Mouse (Mus musculus): ENCODE measurements around the gene Tspan11.
A peak's percentile ranks its signal among the peaks of the same experiment; 100 is the strongest.

Tspan11 gene

DNA sequence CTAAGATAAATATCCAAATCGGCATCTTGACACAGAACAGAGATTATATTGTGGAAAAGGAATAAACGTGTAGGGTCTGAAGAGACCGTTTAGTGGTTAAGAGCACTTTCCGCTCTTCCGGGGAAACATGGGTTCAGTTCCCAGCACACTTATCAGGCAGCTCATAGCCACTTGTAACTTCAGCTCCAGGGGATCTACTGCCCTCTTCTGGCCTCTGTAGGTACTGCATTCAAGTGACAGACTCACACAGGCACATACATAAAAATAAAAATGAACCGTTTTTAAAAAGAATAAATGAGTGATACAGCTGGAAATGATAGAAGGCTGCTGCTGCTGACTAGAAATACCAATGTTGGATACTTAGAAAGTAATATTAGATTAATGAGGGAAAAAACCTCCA lies 7.9 kb upstream of the Tspan11 start:
- DNase-seq: no peak

DNA sequence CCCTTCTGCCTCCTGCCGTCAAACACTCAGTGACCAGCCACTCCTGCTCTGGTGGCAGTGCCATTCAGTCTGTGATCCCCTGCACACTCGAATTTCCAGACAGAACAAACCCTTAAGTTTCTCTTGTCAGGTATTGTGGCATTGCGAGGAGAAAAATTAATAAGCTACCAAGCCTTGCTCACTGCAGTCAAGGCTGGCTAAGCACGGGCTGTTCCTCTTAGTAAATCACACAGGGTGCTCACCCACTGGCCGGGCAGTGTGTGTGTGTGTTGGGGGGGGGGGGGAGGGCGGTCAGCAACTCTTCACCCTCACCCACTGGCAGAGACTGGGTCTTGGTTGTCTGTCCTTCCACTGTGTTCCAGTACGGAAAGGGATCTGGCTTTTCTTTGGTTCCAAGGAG lies 473 bp upstream of the Tspan11 start:
- no peak for DNase-seq

DNA sequence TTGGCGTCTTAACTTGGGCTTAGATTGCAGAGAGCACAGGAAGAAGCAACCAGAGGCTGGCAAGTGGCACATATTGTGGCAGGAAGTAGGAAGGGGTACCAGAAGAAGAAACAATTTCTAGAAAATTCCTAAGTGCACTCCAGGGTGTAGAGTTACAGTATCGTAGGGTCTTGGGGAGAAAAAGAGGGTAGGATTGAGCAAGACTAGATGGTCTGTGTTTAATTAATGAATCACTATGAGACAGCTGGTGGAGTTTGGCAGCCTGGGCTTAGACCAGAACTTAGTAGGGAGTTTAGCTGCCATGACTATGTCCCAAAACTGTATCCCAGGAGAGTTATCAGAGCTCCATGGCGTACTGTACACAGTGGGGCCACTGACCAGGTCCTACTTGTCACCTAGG lies 1.2 kb downstream of the Tspan11 start:
- DNase-seq: no peak

DNA sequence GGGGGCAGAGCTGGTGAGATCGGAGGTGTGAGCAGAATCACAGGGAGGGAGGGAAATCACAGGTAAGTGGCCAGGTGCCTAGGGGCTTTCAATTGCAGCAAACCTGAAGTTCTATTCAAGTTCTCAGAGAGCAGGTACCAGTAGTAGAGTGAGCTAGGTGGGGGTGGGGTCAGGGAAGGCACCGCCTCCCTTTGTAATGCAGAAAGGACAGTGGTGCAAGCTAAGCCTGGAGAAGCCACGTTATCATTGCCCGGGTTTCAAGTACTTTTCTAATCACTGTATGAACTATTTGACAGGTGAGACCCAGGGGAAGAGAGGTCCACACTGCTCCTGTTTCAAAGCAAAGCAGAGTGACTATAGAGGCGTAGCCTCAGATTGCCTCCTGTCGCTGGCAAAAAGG lies 6.2 kb downstream of the Tspan11 start:
- no peak for DNase-seq

DNA sequence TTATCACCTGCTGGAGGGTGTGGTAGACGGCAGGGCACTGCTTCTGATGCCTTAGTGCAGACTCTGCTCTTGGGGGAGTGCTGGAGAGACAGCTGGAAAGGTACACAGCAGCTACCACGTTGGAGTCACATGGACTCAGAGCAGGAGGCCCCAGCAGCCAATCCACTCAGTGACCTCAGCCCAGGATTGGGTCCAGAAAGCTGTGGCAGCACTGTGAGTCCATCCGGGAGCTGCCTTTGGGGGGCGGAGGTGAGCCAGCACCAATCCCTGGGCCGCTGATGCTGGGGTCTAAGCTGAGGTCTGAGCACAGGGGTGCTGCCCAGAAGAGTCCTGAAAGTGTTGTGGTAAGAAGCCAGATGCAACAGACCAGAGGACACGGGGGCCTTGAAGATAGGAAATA lies 7.6 kb downstream of the Tspan11 start:
- DNase-seq: no peak

DNA sequence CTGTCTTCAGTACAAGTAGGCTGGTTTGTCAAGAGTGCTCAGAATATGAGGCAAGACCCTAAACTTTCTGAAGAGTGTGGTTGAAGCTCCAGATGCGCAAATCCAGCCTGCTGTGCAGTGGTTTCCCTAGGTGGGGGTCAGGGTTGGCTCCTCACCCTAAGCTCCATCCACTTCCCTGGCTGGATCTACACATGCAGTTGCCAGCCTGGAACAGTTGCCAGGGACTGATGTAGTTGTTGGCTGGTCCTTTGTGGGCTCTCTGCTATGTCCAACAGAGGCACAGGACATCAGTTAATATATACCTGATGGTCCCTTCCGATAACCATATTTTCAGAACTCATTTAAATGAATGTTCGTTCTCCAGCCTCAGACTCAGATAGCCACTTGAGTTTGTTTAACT lies 9.0 kb downstream of the Tspan11 start:
- DNase-seq: no peak

DNA sequence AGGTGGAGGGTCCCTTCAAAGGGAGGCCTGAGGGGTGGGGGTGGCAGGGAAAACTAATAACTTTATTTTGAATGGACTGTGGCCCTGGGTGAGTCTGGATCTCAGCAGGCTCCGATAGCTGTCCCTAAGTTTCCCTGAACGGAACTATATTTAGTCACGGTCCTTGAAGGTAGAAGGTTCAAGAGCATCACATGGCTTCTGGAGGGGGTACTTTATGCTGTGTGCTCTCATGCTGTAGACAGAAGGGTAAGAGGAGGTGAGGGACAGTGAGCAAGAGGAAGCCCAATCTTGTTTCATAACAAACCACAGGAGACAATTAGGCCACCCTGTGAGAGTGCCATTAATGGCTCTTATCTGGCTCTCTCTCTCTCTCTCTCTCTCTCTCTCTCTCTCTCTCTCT lies 10.0 kb downstream of the Tspan11 start:
- no peak for DNase-seq

DNA sequence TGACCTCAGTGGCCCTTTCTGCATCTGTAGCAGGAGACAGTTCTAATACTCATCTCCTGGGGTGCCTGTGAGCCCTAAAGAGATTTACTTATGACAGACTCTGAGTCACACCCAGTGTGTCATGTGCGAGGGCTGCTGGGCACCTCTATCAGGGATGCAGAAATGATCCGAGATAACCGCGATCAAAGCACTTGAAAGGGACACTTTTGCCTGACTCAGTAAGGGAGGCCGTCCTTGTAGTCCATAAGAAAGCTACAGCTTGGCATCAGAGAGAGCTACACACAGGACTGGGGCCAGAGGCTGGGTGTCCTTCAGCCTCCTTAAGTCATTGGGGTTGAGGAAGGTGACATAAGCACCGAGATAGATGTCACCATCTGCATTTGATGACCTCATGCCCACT lies 12.7 kb downstream of the Tspan11 start:
- DNase-seq: no peak

DNA sequence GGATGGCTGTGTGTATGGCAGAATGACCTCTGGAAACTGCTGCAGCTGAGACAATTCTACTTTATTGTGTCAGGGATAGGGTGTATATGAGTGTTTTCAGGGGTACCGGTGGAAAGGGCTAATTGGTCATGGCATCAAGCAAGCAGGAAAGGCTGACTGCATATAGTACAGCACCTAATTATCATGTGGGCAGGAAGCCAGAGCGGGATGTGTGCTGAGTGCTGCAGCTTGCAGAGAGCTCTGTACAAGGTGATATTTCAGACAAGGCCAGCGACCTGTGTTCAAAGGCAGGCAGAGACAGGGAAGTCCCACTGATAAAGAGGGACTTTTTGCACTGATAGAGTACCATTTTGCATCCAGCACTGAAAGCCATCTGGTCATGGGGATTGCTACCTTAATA lies 13.9 kb downstream of the Tspan11 start:
- DNase-seq: no peak

DNA sequence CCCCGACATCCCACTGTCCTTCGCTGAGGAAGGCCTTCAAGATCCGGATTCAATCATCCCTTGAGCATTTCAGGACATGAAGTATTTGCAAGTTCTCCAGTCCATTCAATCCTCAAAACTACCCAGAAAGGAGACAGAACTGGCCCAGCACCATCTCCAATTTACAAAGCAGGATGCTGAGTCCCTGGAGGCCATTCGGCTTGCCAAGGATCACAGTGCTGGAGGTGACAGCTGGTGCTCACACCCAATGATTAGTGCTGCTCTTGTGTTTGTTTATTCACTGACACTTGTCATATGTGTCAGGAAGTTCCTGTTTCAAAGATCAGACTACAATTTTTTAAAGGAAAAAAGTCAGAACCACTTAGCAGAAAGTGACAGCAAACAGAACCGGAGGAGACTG lies 14.3 kb downstream of the Tspan11 start:
- DNase-seq: no peak

DNA sequence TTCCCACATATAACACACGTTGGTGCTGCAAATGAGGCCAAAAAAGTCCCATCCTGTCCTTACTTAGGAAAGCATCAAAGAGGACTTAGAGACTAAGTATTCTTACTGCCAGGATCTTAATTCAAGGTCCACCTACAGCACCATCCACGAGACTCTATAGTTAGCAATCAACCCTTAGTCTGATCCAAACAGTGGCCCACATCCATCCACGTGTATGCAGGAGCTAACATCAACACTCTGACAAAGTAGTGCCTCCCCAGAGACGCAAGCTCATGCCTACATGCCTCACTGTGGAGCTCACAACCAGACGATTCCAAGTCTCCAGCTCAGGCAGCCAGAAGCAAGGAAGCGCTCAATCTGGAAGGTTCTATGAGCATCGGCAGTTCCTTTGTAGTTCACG lies 15.2 kb downstream of the Tspan11 start:
- no peak for DNase-seq

DNA sequence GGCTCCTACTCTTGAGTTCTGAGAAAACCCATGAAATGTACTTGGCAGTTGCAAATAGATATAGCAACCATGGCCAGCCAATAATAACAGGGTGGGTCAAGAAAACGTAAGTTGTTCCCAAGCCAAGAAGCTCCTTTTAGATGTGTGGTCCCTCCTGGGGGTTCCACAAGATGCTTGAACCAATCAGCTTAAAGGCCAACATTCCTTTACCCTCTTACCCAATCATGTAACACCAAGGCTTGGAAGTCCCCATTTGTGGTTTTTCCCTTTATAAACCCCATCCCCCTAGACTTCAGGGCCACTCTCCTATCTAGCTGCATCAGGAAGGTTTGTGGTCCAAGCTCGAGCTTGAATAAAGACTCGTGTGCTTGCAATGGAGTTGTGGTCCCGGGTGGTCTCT lies 23.2 kb downstream of the Tspan11 start:
- DNase-seq: no peak

DNA sequence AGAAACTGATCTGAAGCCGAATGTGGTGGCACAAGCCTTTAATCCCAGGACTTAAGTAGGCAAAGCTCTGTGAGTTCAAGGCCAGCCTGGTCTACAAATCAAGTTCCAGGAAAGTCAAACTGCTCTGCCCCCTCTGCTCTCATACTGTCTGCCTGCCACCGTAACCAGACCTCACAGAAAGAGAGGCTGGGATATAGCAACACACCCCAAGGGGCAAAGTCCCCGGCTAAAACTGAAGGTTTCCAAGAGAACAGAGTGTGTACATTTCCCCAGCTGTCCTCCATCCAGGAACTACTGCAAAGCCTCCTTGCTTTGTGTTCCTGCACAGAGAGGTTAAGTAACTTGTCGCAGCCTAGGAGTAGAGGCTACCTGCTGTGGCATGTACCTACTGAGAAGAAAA lies 24.3 kb downstream of the Tspan11 start:
- no peak for DNase-seq

DNA sequence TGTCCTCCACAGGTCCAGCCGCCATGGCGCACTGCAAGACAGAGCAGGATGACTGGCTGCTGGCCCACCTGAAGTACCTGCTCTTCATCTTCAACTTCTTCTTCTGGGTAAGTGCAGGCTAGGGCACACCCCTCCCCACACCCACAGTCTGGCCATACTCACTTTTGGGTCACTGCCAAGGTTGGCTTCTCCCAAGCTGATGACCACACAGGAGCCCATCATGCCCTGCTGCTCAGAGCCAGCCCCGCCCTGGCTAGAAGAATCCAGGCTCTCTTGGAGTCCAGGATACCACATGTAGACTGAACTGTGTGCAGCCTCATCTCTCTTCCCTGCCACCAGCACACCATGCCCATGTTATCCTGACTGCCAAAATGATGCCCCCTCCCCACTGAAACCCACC lies 25.5 kb downstream of the Tspan11 start:
- DNase-seq: no peak

DNA sequence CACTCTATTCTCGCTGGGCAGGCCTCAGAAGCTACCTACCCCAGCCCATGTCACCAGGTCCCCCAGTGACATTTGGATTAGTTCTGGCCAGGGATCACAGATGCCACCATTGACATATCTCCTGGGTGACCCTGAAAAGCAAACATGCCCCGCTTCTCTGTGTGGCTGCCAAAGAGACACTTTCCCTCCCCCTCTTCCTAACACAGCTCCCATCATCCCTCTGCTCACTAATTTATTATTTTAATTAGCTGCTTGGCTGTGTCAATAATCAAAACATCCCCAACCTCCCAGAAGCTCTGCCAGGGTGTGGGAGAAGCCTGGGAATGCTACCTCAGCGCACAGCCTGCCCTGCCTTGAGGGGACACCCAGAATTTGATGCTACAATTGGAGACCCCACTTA lies 29.6 kb downstream of the Tspan11 start:
- DNase-seq: no peak

DNA sequence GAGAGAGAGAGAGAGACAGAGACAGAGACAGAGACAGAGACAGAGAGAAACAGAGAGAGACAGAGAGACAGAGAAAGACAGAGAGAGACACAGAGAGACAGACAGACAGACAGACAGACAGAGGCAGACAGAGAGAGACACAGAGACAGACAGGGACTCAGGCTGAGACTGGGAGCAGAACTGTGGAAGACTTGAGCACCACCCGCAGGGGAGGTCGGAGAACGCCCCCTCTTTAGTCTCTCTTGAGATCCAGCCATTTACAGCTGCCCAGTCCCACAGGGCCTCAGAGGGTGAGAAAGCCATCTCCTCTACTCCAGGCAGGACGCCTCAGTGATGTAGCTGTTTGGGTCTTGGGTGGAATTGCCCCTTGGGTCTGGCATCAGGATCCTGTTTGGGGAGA lies 30.3 kb downstream of the Tspan11 start:
- no peak for DNase-seq

DNA sequence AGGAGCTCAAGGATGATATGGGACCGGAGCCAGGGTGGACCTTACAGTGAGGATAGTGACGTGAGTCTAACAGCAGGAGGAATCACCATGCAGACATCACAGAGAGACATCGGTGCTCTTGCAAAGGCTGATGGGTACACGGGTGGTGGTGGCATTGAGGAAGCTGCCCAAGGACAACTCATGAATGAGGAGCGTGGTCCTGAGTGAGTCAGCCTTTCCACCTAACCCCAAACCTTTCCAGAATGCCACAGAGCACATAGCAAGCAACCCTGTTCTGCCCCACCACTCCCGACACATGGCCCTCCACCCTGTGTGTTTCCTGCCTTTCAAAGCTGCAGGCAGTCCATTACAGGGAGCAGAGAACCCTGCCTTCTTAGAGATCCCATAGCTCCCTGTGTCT lies 32.1 kb downstream of the Tspan11 start:
- DNase-seq: no peak

DNA sequence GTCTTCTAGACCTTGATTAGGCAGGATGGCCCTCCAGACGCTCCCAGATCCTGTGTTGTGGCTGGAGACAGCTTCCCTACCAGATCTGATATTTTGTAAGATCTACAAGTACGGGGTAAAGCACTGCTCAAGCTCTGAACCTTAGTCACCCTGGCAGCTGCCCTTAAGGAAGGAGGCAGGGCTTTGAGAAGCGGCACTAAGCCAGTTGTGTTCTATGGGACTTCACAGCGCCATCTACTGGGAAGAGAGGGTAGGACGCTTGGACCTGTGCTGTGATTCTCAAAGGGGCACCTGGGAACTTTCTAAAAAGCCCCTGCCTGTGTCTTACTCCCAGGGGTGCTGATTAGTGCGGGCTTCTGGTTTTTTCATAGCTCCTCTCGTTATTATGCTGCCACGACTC lies 33.3 kb downstream of the Tspan11 start:
- DNase-seq: peak; percentile 88

DNA sequence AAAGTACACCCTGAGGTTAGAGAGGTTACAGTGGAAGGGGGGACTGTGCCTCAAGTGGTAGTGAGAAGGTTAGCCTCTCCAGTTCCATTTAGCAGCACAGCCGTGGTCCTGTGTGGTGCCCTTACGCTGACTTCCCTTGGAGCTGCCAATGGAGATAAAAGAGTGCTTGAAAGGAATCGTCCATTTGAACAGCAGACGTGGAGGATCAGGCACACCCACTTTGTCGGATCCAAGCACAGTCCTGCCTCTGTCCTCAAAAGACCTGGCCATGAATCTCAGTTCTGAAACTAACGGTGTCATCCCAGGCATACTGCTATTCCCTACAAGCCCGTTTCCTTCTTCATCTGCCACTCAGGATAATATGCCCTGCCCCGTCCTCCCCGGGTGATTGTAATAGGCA lies 34.6 kb downstream of the Tspan11 start:
- peak; percentile 24 for DNase-seq

DNA sequence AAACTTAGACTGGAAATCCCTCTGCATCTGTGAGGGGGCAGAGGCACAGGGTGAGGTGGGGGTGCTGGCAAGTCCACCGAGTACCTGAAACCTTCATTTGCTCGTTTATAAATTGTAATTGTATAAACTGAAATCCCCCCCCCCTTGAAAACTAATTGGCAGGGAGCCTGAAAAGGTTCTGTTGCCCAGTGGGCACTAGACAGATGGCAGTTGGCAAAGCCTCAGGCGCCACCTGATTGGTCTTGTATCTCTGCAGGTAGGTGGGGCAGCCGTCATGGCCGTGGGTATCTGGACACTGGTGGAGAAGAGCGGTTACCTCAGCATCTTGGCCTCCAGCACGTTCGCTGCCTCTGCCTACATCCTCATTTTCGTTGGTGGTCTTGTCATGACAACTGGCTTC lies 35.9 kb downstream of the Tspan11 start:
- DNase-seq: no peak

DNA sequence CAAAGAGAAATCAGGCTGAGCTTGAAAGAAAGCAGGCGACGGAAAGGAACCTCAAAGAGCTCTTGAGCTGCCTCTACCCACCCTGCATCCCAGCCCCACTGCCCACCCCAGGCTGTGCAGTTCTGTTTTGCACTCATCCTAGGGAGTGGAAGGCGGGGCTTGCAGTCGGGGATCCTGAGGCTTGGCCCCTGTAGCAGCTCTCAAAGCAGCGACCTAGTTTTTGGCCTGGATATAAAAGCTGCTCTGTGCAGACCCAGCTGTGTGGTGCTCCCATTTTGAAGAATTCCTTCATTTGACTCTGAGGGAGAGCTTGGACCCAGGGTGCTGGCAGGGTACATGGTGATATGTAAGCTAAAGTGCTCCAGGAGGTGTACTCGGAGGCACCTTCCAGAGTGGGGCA lies 37.4 kb downstream of the Tspan11 start:
- DNase-seq: no peak

DNA sequence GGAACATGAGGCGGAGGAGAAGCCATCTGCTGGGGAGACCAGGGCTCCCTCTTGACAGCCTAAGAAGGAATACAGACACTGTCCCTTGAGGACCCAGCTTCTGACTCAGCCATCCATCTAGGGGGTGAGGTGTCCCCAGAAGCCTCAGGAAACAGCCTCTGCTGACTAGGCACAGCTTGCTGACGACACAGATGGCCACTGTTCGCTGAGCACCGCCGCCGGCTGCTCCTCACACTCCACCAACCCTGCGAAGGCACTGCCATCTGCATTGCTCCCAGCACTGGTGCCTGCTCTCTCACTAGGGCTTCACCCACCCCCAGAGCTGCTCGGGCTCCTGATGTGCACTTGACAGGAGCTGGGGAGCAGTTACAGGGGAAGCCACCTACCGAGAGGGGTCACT lies 38.5 kb downstream of the Tspan11 start:
- no peak for DNase-seq

DNA sequence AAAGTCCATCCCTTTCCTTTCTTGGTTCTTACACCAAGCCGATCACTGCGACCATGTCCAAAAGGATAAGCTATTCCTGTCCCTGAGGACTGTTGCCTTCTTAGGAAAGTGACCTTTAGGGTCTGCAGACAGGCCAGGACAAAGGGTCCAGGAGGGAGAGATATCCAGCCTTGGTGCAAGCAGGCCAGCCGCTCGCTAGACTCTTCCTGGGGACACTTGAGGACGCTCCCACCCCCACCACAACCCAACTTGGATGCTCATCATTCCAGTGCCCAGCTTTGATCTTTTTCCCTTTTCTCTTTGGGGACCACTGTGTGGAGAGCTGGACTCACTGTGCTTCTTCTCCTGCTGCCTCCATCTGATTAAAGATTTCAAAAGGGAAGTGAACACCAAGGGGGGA lies 41.3 kb downstream of the Tspan11 start:
- DNase-seq: no peak

DNA sequence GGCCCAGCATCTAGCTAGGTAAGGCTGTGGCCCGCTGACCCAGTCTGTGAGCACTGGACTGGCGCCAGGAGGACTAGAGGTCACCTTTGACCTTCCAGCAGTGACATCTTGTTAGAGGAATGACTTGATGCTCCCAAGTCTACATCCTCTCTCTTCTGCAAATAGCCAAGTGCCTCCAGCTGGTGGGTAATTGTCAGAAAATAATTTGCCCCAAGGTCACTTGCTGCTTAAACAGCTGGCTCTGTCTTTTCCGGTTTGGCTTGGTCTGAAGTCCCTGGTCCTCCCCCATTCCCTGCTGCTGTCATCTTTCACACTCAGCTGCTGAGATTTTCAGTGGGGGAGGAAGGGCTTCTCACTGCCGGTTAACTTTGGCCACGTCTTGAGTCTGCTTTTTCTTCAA lies 45.3 kb downstream of the Tspan11 start:
- peak; percentile 53 for DNase-seq

DNA sequence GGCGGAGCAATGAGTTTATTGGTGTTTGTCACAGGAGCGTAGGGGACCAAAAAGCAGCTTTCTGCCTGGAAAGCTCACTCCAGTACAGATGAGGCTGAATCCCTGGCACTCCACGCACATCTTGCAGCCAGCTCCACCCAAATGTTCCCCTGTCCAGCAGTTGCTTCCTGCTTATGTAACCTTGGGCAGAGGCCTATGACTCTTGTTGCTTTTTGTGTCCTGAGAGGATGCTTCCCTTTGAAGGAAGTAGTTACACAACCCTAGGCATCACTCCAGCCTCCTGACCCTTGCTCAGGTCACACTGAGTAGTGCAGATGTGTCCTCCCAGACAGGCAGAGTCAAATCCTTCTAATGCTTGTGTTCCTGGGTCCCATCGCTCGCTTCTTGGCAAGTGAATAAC lies 46.5 kb downstream of the Tspan11 start:
- DNase-seq: peak; percentile 55

DNA sequence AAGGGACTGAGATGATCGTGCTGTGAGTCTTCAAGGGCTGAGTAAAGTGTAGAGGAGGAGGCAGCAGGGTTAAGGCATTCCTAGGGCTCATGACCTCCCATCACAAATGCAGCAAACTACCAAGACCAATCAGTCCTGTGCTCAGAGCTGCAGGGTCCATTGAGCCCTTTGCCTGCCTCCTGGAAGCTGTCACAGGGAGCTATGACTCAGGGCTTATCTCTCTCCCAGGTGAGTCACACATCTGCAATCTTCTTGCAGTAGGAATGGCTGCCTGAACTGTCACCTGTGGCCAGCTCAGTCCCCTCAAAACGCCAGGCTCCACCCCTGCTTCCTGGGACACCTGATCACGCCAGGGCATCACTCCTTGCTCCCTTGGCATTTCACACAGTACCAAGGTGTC lies 47.7 kb downstream of the Tspan11 start:
- no peak for DNase-seq

DNA sequence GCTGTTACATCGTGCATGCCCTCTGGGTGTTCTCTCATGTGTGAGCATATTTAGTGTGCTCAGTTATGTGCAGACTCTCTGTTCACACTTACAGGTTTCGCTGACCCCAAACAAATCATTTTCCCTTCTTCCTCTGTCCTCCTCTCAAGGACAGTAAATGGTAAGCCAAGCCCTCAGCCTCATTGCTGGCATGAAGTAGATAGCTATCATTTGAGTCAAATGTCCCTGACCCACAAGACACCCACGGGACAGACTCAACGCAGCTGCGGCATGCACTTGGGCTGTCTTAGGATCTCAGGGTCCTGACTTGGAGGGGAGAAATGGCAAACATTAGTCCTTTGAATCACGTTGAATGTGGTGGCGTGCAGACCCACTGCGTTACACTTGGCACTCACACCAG lies 55.0 kb downstream of the Tspan11 start:
- no peak for DNase-seq
